Mouse (Mus musculus) T-helper 2 cell (primary cell): ENCODE measurements around the gene Brinp2.

Source experiments
- in situ Hi-C: fragments of 300-600 bp; cut with MboI, MseI; formaldehyde crosslinking; loops from one replicate; pipeline ENCODE4 v1.15.1; 2025; ENCODE audit warnings: high pct_unique_total_duplicates

Brinp2 gene

GRCm38 (mm10) chr1:158356051-158356461 is at the start of gene Brinp2:
Gene Brinp2, minus strand, starts transcription at chr1:158356326.
- in situ Hi-C loops, result no loop called here

- in situ Hi-C loops, result no loop called here
Measured at GRCm38 (mm10) chr1:158400898-158401297, 44.8 kb upstream of the Brinp2 start.

GRCm38 (mm10) chr1:158397058-158397457 is 40.9 kb upstream of the Brinp2 start:
- in situ Hi-C loops, result no loop called here

DNA sequence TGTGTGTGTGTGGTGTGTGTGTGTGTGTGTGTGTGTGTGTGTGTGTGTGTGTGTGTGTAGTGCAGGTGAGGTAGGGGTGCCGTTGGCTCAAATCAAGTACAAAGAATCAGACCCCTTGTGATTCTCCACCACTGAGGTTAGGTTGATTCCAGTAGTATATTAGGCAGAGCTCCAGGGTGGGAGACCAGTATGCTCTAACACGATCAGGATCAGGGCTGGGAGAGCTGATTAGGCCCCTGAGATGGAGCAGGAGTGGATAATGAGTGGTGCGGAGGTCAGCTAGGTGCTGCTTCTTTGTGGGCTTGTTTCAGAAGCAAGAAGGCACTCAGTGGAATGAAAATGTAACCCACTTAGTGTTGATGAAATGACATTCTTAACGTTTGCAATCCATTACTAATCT is 34.6 kb upstream of the Brinp2 start:
- in situ Hi-C loops, result no loop called here

DNA sequence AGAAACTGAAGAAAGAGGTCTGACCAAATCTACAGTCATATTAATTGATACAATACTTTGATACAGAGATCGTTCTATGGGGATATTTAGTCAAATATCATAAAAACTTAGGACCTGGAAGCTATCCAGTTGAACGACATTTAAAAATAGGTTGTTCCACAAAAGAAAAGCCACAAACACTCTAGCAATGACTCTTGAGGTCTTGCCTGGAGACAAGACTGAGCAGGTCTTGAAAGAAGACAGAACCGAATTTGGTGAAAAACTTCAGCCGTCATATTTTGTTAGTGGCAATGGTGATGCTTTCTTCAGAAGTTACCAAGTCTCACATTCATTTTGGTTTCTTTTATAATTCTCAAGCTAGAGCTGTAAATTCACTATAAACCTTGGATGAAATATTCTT is 32.9 kb upstream of the Brinp2 start:
- in situ Hi-C loops, result no loop called here

- in situ Hi-C loops, result no loop called here
Measured at GRCm38 (mm10) chr1:158386781-158387180, 30.7 kb upstream of the Brinp2 start.

DNA sequence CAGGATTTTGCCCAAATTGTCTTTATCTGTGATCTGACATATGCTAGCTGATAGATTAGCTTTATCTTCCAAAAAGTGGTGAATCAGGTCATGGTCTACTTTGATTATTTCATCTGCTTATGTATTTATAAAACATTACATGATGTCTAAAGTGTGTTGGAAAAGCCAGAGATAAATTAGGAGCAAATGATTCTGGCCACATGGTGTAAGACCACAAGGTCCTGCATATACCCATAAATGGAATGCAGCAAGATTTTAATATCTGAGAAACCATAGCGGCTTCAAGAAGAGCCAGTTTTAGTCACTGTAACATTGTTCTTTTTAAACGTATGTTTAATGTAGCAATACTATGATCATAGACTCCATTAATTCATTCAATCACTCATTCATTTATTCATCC is 29.2 kb upstream of the Brinp2 start:
- in situ Hi-C loops, result no loop called here

GRCm38 (mm10) chr1:158383210-158383609 is 27.1 kb upstream of the Brinp2 start:
- in situ Hi-C loops, result no loop called here

- in situ Hi-C loops, result no loop called here
Measured at GRCm38 (mm10) chr1:158382277-158382676, 26.2 kb upstream of the Brinp2 start.

- in situ Hi-C loops, result no loop called here
Measured at GRCm38 (mm10) chr1:158364461-158364860, 8.3 kb upstream of the Brinp2 start.

GRCm38 (mm10) chr1:158362292-158363101 is 6.4 kb upstream of the Brinp2 start:
- in situ Hi-C loops, result no loop called here

- in situ Hi-C loops, result no loop called here
Measured at GRCm38 (mm10) chr1:158361964-158362291, 5.8 kb upstream of the Brinp2 start, which contains the start of gene Astn1. Gene Astn1, plus strand, starts transcription at chr1:158362273.

GRCm38 (mm10) chr1:158355177-158356050 is 712 bp downstream of the Brinp2 start:
- in situ Hi-C loops, result no loop called here

- in situ Hi-C loops, result no loop called here
Measured at GRCm38 (mm10) chr1:158353656-158354371, 2.3 kb downstream of the Brinp2 start.

GRCm38 (mm10) chr1:158343243-158343714 is 12.8 kb downstream of the Brinp2 start:
- in situ Hi-C loops, result no loop called here

DNA sequence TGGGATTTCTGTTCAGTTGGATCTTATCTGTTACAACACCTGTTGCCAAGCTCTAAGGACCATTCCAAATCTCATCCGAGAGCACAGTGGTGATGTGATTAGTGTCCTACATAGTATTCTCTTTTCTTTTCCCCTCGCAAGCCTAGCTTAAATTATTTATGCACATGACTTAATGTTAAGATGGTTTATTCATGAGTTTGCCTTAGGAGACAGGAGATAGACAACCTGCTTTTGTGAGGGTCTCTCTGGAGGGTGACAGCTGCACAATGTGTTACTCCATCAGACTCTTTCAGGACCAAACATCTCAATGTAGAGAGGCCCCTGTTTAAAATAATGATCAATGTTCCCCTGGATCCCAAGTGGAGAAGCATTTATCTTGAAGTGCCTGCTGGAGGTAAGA is 27.3 kb downstream of the Brinp2 start:
- in situ Hi-C loops, result no loop called here

- in situ Hi-C loops, result no loop called here
Measured at GRCm38 (mm10) chr1:158328126-158328525, 28.0 kb downstream of the Brinp2 start.

DNA sequence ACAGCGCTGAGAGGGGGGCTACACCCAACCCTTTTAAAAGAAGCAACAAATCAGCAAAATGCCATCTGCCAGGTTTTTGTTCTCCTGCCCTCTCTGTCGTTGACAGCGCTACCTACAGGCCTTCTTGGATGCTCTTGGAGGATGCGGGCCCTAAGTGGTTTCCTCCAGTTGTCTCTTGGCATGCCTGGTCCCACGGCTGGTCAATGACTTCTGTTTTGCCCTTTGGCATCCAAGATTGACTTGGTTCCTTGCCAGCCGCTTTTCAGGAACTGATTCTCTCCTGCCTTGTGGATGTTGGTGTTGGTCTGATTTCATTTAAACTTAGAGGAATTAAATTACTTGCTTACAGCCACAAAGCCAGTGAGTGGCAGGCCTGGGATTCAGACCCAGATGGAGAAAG is 32.8 kb downstream of the Brinp2 start:
- in situ Hi-C loops, result no loop called here

GRCm38 (mm10) chr1:158310426-158311156 is 45.5 kb downstream of the Brinp2 start:
- in situ Hi-C loops, result no loop called here

GRCm38 (mm10) chr1:158297042-158297441 is 59.1 kb downstream of the Brinp2 start:
- in situ Hi-C loops, result no loop called here

- in situ Hi-C loops, result no loop called here
Measured at GRCm38 (mm10) chr1:158296287-158296931, 59.7 kb downstream of the Brinp2 start.
